Mouse (Mus musculus) right cerebral cortex, postnatal 36 days (tissue): ENCODE results near the gene Synpr.
"Not testable (repeated sequence)": the region's sequence is repeated elsewhere in the genome, so short reads cannot be mapped to it uniquely, and the experiment has no call there.

Experiments
- DNase-seq, 2 experiments: peaks; one replicate each; pipeline ENCODE4 v3.0.0; 2022; ENCODE audit warnings: low spot score in 2 of 2, mixed read lengths in 1 of 2

The Synpr gene

GRCm38 (mm10) chr14:13284091-13284844 lies at the start of gene Synpr:
Gene Synpr (plus strand): TSS chr14:13284780.
- peak; percentile 53 to 60 for DNase-seq

DNA sequence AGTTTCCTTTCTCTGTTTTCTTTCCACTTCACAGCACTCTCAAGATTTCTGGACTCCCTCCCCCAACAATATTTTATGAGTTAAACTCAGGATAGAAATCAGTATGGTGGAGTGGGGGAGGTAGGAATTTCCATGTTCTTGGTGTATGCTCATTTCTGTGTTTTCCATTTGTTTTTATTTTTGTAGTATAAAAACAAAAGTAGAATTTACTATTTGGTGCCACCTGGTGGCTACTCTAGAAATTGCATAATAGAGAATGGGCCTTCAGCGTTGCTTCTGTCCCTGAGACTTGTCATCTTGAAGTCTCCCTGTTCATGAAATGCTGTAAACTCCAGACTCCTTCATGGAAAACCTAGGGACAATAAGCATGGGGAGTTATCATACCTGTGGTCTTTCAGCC lies 47.7 kb upstream of the Synpr start:
- DNase-seq = no peak

DNA sequence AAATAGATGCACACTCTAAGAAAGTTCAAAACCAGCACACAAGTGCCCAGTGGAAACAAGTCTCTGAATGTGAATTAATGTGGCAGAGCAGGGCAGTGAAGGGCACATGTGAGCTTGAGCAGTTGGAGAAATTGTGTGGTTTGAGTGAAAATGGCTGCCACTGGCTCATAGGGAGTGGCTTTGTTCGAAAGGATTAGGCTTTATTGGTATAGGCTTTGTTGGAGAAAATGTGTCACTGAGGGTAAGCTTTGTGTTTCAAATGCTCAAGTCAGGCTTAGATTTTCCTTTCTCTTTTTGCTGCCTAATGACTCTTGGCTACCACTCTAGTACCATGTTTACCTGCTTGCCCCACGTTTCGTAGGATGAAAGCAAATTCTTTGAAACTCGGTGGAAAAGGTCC lies 37.1 kb upstream of the Synpr start:
- no peak for DNase-seq

DNA sequence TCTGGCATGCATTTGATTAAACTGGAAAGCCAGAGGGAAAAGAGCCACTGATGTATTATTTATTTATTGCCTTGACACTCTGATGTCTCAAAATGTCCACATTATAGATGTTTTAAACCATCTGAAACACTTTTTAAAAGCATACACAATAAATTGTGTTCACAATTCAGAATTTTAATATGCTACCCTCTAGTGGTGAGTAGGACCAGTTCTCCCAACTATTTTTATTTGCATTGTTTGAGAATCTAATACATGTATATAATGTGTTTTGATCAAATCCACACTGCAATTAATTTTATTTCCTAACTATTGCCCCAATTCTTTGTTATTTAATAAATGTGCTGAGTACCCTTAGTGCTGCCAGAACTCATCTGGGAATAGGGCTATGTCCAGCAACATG lies 35.2 kb upstream of the Synpr start:
- DNase-seq = no peak

GRCm38 (mm10) chr14:13252594-13252993 lies 32.0 kb upstream of the Synpr start:
- DNase-seq = no peak

GRCm38 (mm10) chr14:13254741-13255140 lies 29.8 kb upstream of the Synpr start:
- DNase-seq = not testable (repeated sequence)

DNA sequence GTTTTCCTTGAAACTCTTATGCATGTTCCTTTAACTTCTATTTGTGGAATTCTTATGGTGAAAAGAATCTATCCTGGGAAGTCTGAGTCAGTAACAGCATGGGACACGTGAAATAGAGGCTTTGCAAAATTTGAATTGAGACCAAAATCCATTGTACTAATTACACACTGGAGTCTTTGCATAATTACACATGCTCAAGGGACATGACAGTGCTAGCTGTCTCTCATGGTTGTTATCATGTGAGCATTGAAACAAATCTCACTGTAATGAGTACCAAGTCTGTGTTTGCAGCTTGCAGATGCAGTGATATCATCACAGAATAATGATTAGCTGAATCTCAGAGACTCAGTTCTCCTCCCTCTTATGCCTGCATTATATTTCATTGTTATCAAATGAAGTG lies 22.2 kb upstream of the Synpr start:
- no peak for DNase-seq

DNA sequence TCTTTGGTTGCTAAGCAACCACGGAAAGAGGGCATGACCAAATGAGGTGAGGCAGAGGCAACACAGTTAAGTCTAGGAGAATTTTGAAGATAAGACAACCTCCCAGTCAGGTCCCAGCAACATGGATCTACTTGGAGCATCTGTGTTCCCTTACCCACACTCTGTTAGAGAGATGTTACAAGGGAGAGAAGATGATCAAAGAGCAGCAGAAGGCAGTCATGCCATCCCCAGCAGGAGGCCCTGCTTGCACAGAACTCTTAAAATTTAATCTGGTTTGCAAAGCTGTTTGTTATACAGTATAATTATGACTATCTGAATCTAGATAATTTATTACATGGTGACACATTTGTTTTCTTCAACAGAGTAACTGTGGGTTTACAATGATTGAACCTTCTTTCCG lies 18.2 kb upstream of the Synpr start:
- no peak for DNase-seq

GRCm38 (mm10) chr14:13267181-13267580 lies 17.4 kb upstream of the Synpr start:
- no peak for DNase-seq

DNA sequence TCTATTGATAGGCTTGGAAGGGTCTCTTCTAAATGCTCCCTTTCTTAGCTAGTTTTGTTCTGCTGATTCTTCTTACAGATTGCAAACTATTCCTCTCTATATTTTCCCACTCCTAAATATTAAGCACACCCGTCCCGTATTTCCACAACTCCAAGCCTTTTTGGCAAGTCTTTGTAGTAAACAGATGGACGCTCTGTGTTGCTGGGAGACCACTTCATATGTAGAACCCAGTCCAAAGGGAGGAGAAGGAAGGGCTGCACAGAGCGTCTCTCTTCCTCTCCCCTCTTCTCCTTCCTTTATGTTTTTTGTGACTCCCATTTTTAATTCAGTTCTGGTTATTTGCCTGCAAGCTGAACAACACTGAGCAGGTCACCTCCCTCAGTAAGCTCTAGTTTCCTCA lies 1.4 kb upstream of the Synpr start:
- no peak for DNase-seq

GRCm38 (mm10) chr14:13284845-13285198 lies 242 bp downstream of the Synpr start:
- DNase-seq = no peak

- DNase-seq = no peak
Measured at GRCm38 (mm10) chr14:13285341-13286130, 956 bp downstream of the Synpr start.

DNA sequence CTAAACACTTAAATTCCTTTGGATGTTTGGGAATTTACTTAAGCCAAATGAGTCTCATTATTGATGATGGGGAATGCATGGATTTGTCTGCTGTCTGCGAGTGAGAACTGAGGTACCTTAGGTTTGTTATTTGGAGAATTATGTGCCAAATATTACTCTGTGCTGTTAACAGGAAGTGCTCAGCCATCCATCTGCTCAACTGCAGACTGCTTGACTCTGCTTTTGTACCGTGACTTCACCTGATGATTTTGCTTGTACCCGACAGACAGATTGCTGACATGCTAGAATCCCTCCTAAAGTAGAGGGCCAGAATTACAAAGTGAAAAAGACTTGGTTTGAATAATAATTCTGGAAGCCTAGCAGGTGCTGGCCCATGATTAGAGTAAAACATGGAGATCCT lies 9.6 kb downstream of the Synpr start:
- DNase-seq = no peak

- DNase-seq = no peak
Measured at GRCm38 (mm10) chr14:13314323-13314722, 29.7 kb downstream of the Synpr start.

- DNase-seq = no peak
Measured at GRCm38 (mm10) chr14:13328461-13328860, 43.9 kb downstream of the Synpr start.

DNA sequence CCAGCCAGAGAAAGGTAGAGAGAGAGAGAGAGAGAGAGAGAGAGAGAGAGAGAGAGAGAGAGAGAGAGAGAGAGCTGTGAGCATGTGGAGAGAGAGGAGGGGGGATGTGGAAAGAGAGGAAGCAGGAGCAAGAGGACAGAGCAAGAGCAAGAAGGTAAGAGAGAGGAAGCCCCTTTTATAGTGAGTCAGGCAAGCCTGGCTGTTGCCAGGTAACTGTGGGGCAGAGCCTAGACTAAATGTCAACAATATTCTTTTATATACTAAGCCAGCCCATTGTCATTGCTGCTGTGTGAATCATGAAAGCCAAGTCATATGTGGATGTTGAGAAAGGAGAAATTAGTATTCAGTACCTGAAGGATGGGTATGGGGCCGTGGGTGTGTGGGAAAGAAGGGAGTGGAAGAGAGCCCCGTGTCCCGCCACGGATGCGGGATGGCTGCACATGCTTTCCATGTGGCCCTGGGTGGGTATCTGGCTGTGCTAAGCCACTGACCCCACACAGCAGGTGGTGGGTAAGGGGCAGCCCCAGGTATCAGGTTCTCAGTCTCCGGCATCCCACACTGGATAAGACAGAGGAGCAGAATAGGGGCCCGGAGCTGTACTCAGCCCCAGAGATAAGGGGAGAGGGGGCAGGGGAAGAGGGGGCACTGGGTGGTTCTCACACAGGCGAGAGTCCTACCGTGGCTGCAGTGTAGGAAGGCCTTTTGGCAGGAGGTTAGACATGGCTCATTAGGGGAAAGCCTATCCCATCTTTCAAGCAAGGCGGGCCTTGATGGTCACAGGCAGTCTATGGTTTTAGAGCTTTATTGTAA lies 48.1 kb downstream of the Synpr start:
- no peak for DNase-seq

DNA sequence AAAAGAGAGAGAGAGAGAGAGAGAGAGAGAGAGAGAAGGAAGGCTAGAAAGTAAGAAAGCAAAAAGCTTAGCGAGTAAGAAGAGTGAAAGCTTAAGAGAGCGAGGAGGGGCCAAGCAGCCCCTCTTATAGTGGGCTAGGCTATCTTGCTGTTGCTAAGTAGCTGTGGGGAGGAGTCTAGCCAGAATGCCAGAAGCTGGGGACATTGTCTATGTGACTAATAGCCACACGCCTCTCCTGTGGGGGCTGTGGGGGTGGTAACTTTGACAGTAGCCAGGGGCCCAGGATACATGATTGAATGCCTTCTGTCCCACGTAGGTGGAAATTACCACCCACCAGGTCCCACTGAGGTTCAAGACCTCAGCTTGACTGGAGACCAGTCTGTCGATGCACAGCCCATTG lies 48.8 kb downstream of the Synpr start:
- DNase-seq = no peak

GRCm38 (mm10) chr14:13336162-13336561 lies 51.6 kb downstream of the Synpr start:
- peak; percentile 26 to 56 for DNase-seq

- no peak for DNase-seq
Measured at GRCm38 (mm10) chr14:13340688-13341087, 56.1 kb downstream of the Synpr start.

GRCm38 (mm10) chr14:13344240-13344639 lies 59.7 kb downstream of the Synpr start:
- DNase-seq = no peak

GRCm38 (mm10) chr14:13349170-13349865 lies 64.7 kb downstream of the Synpr start:
- DNase-seq = no peak

GRCm38 (mm10) chr14:13354154-13354553 lies 69.6 kb downstream of the Synpr start:
- no peak for DNase-seq
